Mouse (Mus musculus): ENCODE measurements around the gene Ccnh. TPM values are rescaled to one million over a fixed set of nuclear protein-coding genes. Genes with fewer than 3 reads are reported as not detected.

Gene Ccnh
- polyA plus RNA-seq (2015; fragmentation: Nextera tagmentation; extraction: Ambion mirVana): 62.3 and 84.4 TPM in 2 replicates

GRCm38 (mm10) chr13:85188903-85189643, at the start of gene Ccnh:
Gene Ccnh, plus strand, starts transcription at chr13:85189408.

Other genes starting within 250 kb of the Ccnh start
- gene Rasa1, start 99.7 kb downstream of the Ccnh start, polyA plus RNA-seq (2015; fragmentation: Nextera tagmentation; extraction: Ambion mirVana): 31.7 and 33.1 TPM in 2 replicates